Mouse (Mus musculus) heart, adult 11 months (tissue): ENCODE measurements at regions not wholly inside any gene's neighbourhood (a gene's known extent, or its start where the extent isn't known, plus 50 kb on each side); places are given as distances from the start of the nearest gene placed in this dataset.
"Not testable (repeated sequence)": the region's sequence is repeated elsewhere in the genome, so short reads cannot be mapped to it uniquely, and the experiment has no call there.

Source experiments
- DNase-seq: peaks from one replicate; pipeline ENCODE4 v3.0.0; 2022

GRCm38 (mm10) chr6:89059431-89059975, 157.5 kb downstream of the Tpra1 start:
- DNase-seq = no peak

DNA sequence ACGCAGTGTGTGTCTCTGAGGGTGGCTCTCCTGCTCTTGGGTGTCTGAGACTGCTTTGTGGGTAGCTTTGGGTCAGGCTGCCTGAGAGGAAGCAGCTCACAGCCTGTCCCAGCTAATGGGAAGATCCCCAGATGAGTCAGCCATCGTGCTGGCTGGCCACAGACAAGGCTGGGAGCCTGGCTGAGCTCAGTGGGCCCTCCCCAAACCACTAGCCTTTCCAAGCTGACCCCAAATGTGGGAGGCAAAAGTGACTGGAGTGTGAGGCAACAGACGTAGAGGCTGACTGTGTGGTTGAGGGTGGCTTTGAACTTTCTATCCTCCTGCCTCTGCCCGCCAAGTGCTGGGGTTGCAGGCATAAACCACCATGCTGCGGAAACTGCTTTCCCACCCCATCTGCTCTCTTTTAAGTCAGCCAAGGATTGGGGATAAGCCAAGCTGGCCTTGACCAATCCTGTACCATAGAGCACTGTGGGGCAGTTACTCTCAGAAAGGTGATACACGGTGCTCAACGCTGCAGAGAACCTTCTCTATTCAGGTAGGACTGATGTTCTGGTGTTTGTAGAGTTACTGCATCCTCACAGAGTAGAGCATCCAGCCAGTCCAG, 163.0 kb downstream of the Tpra1 start:
- DNase-seq = no peak

GRCm38 (mm10) chr6:89066588-89066987, 164.5 kb downstream of the Tpra1 start:
- DNase-seq = no peak

GRCm38 (mm10) chr6:89068286-89068685, 166.2 kb downstream of the Tpra1 start:
- no peak for DNase-seq

GRCm38 (mm10) chr6:89069108-89069507, 167.1 kb downstream of the Tpra1 start:
- no peak for DNase-seq

- peak; percentile 90 for DNase-seq
Observed at GRCm38 (mm10) chr6:89070011-89070410, 168.0 kb downstream of the Tpra1 start.

DNA sequence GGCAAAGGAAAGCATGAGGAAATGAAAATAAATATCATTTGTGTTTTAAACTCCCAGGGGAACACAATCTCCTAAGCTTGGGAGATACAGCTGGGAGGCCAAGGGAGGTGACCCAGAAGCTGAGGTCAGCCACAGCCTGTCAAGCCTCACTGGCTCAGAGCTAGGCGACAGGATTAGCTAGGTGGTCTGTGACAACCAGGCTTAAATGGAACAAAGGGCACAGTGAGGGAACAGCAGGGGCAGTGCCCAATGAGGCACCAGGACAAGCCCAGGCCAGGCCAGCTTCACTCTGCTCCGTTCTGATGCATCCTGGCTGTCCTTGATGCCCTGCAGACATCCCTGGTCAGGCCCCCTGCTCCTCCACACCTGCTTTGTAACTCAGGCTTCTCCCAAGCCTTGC, 169.7 kb downstream of the Tpra1 start:
- DNase-seq = no peak

DNA sequence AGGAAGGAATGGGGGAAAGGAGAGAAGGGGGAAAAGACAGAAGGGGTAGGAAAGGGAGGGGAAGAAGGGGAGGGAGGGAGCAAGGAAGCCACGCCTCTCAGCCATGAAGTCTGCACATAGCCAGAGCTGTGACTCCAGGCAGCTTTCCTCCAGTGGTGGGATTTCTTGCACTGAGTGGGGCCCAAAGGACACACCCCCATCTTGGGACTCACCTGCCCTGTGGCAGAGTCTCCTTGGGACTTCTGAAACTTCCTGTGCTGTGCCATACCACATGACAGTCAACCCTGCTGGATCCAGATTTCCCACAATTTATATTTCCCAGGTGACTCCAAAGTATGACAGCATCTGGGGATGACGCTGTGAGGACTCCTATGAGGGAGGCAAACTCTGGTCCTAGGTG, 170.5 kb downstream of the Tpra1 start:
- no peak for DNase-seq

GRCm38 (mm10) chr6:89081624-89082300, 179.7 kb downstream of the Tpra1 start:
- DNase-seq = no peak

DNA sequence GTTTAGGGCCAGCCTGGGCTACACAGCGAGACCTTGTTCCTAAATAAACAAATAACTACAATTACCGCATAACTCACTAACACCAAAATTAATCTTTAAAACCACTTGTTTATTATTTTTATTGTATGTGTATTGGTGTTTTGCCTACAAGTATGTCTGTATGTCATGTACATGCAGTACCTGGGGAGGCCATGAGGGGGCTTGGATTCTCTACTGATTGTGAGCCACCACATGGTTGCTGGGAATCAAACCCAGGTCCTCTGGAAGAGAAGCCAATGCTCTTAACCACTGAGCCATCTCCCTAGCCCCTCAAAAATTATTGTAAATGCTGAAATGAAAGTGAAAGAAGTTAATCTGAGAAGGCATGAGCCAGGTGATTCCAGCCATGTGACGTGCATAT, 182.4 kb downstream of the Tpra1 start:
- no peak for DNase-seq

DNA sequence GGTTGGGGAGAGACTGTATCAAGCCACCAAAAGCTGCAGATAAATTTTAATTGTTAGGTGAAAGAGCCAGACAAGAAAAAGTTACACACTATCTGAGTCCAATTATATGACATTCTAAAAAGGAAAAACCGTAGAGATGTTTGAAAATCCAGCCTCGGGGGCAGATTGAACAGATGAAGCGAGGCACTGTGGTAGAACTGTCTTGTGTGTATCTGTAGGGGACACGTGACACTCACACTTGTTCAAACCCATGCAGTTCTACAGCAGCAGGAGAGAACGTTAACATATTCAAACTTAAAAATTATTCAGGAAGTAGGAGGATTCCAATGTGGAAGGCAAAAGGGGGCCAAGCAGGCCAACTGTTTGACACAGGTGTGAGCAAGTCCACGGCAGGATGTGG, 183.1 kb downstream of the Tpra1 start:
- DNase-seq = no peak

DNA sequence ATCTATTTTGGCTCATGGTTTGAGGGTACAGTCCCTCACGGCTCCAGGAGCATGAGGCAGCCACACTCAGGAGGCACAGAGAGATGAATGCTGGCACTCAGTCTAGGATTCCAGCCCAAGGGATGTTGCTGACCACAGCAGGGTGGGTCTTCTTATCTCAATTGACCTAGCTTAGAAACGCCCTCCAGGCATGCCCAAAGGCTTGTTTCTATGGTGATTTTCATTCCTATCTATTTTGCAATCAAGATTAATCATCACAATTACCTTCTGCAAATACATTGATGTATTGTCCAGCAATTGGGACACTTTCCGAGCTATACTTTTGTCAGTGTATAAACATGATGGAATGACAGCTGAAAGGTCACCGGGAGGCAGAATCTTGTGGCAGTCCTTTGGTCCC, 185.6 kb downstream of the Tpra1 start:
- no peak for DNase-seq

GRCm38 (mm10) chr6:89090096-89090495, 188.0 kb downstream of the Tpra1 start:
- DNase-seq = no peak

- peak; percentile 64 for DNase-seq
Observed at GRCm38 (mm10) chr6:89095911-89096310, 193.9 kb downstream of the Tpra1 start.

- no peak for DNase-seq
Observed at GRCm38 (mm10) chr6:89097531-89097930, 195.5 kb downstream of the Tpra1 start.

DNA sequence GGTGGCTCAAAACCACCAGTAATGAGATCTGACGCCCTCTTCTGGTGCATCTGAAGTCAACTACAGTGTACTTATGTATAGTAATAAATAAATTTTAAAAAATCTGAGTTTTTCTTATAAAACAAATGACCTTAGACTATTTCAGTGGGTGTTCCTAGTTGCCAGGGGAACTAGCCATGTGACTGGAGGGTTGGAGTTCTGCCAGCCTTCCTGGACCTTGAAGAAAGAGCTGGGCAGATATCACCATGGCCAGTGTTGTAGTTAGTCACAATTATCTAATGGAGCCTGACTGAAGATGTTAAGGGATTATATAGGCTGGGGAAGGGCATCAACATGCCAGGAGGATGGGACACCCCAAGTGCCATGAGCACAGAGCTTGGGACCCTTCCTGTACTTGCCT, 217.2 kb downstream of the Tpra1 start:
- no peak for DNase-seq

- DNase-seq = no peak
Observed at GRCm38 (mm10) chr6:89121023-89121745, 219.1 kb downstream of the Tpra1 start.

- DNase-seq = no peak
Observed at GRCm38 (mm10) chr6:89121746-89122070, 219.7 kb downstream of the Tpra1 start.

DNA sequence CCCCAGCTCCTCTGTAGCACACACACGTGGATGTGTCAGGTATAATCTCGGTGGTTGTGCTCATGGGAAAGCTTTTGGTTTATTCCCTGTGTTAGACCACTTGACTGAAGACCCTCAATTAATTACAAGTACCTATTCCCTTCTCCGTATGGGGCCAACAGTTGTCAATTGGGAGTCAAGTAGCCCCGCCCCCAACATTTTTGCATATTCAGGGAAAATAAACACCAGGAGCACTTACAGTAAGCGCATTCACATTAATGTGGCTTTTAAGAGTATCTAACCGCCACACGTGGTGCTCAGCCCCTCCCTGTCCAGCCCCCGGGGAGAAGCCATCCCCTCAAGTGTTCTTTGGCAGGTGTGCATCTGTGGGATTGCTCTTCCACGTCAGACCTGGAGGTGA, 223.9 kb downstream of the Tpra1 start:
- DNase-seq = peak; percentile 78

GRCm38 (mm10) chr6:89128141-89128540, 226.1 kb downstream of the Tpra1 start:
- not testable (repeated sequence) for DNase-seq

DNA sequence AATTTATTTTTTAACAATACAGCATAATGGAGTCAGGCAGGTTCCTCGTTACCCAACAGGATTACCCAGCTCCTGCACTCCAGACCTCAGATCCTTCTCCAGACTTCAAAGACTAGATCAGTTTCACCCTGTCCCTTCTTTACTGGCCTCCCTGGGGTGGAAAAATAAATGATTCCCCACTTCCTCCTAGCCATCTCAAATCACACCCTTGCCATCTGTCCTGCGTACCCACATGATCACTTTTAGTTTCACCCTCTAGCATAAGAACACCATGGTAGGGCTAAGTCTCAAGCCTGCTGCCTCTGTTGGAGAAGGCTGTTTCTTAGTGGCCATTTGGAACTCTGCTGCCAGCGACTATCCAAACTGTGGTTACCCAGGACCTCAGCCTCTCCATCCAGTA, 222.0 kb downstream of the Plxna1 start:
- DNase-seq = no peak

GRCm38 (mm10) chr6:89153027-89153662, 209.3 kb downstream of the Plxna1 start:
- no peak for DNase-seq

GRCm38 (mm10) chr6:89157501-89157900, 204.9 kb downstream of the Plxna1 start:
- DNase-seq = peak; percentile 37

GRCm38 (mm10) chr6:89160051-89160450, 202.4 kb downstream of the Plxna1 start:
- DNase-seq = peak; percentile 63
